Mouse (Mus musculus) spleen, adult 2 months (tissue): Measurements from ENCODE around the gene Pold4. TPM values are rescaled to one million over a fixed set of nuclear protein-coding genes. Genes with fewer than 3 reads are reported as not detected.

ENCODE experiments used
- DNase-seq, 2 experiments: peaks; one replicate each; pipeline versions ENCODE4 v3.0.0 to v3.0.0-alpha.2; 2012 to 2021; ENCODE audit warnings: low spot score in 2 of 2, low read depth in 1 of 2
- H3K27ac ChIP-seq: fragments of 200-500 bp; 2 replicates; pipeline ENCODE4 v1.5.1; 2012; ENCODE audit warnings: low read length, inconsistent platforms; ENCODE audit not compliant: insufficient read depth
- H3K27me3 ChIP-seq: fragments of 200-500 bp; 2 replicates; pipeline ENCODE4 v1.6.1; 2012; ENCODE audit warnings: mild to moderate bottlenecking, moderate library complexity, low read length, inconsistent platforms; ENCODE audit not compliant: control insufficient read depth, insufficient read depth
- H3K36me3 ChIP-seq: fragments of 200-500 bp; 2 replicates; pipeline ENCODE4 v1.6.1; 2012; ENCODE audit warnings: mild to moderate bottlenecking, low read length, inconsistent platforms; ENCODE audit not compliant: control insufficient read depth, insufficient read depth
- H3K4me1 ChIP-seq: fragments of 200-500 bp; 2 replicates; pipeline ENCODE4 v1.6.1; 2011; ENCODE audit warnings: inconsistent platforms; ENCODE audit not compliant: control insufficient read depth, insufficient read depth, insufficient read length
- H3K4me3 ChIP-seq: fragments of 200-500 bp; 2 replicates; pipeline ENCODE4 v1.5.1; 2011; ENCODE audit warnings: mild to moderate bottlenecking, inconsistent platforms; ENCODE audit not compliant: insufficient read depth, insufficient read length; ENCODE audit errors: extremely low read depth
- CTCF ChIP-seq: fragments of 200-500 bp; IDR thresholded peaks from 2 replicates; pipeline ENCODE4 v1.5.1; 2011; ENCODE audit warnings: mild to moderate bottlenecking, inconsistent platforms; ENCODE audit not compliant: insufficient read depth, insufficient read length, insufficient replicate concordance; ENCODE audit errors: extremely low read depth
- POLR2A ChIP-seq: fragments of 200-500 bp; IDR thresholded peaks from 2 replicates; pipeline ENCODE4 v1.6.1; 2011; ENCODE audit warnings: low read depth, low read length, inconsistent platforms
- whole genome bisulfite sequencing: fragments of 180-500 bp; shearing (Covaris S2); methylation state at CpG from one replicate; pipeline ENCODE4 v1.1.7; 2018; 5-methylcytosine and 5-hydroxymethylcytosine counted together
- polyA plus RNA-seq: library from polyadenylated mRNA; depleted of rRNA; stranded (reverse); fragments of >200 nt; gene quantifications from 2 replicates; pipeline ENCODE4 v1.2.3, GENCODE M21; 2012; rRNA removed

The Pold4 gene
- 233 and 309 TPM in 2 replicates for polyA plus RNA-seq

- Histone ChIP-seq H3K27ac (peak within 1 kb of the TSS; percentile 99), H3K4me3 (peak within 1 kb of the TSS; percentile 73), H3K4me1 (peaks cover 50% of the 10 kb centered on the region), H3K36me3 (no peaks in the 10 kb centered on the region), H3K27me3 (no peaks in the 10 kb centered on the region)
- peak; percentile 95 to 98 for DNase-seq
- TF ChIP-seq CTCF (no peak), POLR2A (peak; percentile 83)
- WGBS: 5% methylated on average over 26 of the region's 26 CpGs
These were observed at the start of gene Pold4 for GRCm38 (mm10) chr19:4231253-4232185. Gene Pold4, plus strand, starts transcription at chr19:4231899.

- no peak for DNase-seq
- TF ChIP-seq CTCF (no peak), POLR2A (no peak)
- Histone ChIP-seq H3K36me3 (peaks cover 47% of the 10 kb centered on the region), H3K4me3 (no peak overlapping the region), H3K27me3 (no peaks in the 10 kb centered on the region), H3K27ac (peak overlapping the region; percentile 94; the same call in 1 of the 2 replicates), H3K4me1 (peaks cover 55% of the 10 kb centered on the region)
- WGBS: 82% methylated on average over 2 of the region's 2 CpGs
These were observed 48.0 kb upstream of the Pold4 start for GRCm38 (mm10) chr19:4183689-4184088.

- Histone ChIP-seq H3K27ac (peak overlapping the region; percentile 94), H3K27me3 (no peaks in the 10 kb centered on the region), H3K4me1 (peaks cover 59% of the 10 kb centered on the region), H3K36me3 (peaks cover 52% of the 10 kb centered on the region), H3K4me3 (peak overlapping the region; percentile 12; the same call in 1 of the 2 replicates)
- DNase-seq: peak in 1 of 2 experiments; percentile 82
- no peak for TF ChIP-seq CTCF
- 9% methylated on average over 15 of the region's 15 CpGs for WGBS
These were observed 46.4 kb upstream of the Pold4 start for GRCm38 (mm10) chr19:4184976-4185975.

- H3K27me3 ChIP-seq: no peaks in the 10 kb centered on the region
- peaks cover 55% of the 10 kb centered on the region for H3K4me1 ChIP-seq
- WGBS: 12% methylated on average over 3 of the region's 3 CpGs
- H3K4me3 ChIP-seq: peak overlapping the region; percentile 43; the same call in 1 of the 2 replicates
- peak overlapping the region; percentile 94 for H3K27ac ChIP-seq
- peaks cover 45% of the 10 kb centered on the region for H3K36me3 ChIP-seq
- no peak for TF ChIP-seq CTCF
- no peak for TF ChIP-seq POLR2A
- DNase-seq: no peak
These were observed 44.4 kb upstream of the Pold4 start for GRCm38 (mm10) chr19:4187303-4187702.

GRCm38 (mm10) chr19:4189051-4189620 lies 42.6 kb upstream of the Pold4 start:
- Histone ChIP-seq H3K36me3 (peaks cover 42% of the 10 kb centered on the region), H3K4me3 (peak overlapping the region; percentile 56), H3K4me1 (peaks cover 52% of the 10 kb centered on the region), H3K27me3 (no peaks in the 10 kb centered on the region), H3K27ac (peak overlapping the region; percentile 98)
- TF ChIP-seq POLR2A (no peak), CTCF (no peak)
- 16% methylated on average over 12 of the region's 12 CpGs for WGBS
- no peak for DNase-seq

- Histone ChIP-seq H3K27ac (peak within 1 kb of the TSS; percentile 98), H3K4me3 (peak within 1 kb of the TSS; percentile 89), H3K4me1 (peaks cover 41% of the 10 kb centered on the region), H3K27me3 (no peaks in the 10 kb centered on the region), H3K36me3 (peaks cover 51% of the 10 kb centered on the region)
- DNase-seq: peak; percentile 76 to 92
- TF ChIP-seq POLR2A (peak; percentile 83), CTCF (no peak)
- WGBS: under 1% methylated on average over 4 of the region's 4 CpGs
These were observed 40.8 kb upstream of the Pold4 start, which contains the start of gene Tbc1d10c for GRCm38 (mm10) chr19:4190831-4191334. Gene Tbc1d10c, minus strand, starts transcription at chr19:4191284.
